ENCODE assay signal across 27 mouse cellular contexts in the genomic region with DNA sequence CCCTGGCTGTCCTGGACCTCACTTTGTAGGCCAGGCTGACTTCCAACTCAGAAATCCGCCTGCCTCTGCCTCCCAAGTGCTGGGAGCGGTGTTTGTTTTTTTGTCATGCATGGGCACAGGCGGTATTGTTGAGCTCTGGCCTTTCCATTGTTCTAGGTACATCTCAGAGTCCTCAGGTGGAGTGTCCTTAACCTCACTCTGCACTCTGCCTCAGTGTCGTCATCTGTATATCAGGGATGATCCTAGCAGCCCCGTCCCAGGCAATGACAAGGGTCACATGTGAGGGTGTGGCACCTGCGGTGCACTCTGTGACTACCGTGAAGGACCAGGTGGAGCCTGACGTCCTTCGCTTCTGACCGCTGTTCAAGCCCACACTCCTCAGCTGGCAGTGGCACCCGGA. TPM values are rescaled to one million over a fixed set of nuclear protein-coding genes. Genes with fewer than 3 reads are reported as not detected.
"Had no signal": no experiment of that assay in that cellular context is flagged by ENCODE, and none has a peak within 500 bp of the region (broad histone marks: within the 10 kb centered on the region; RNA-seq: fewer than 3 reads in every experiment).

No protein-coding gene starts in this region.

- H3K27me3 ChIP-seq: lung, embryonic 15.5 days; midbrain, embryonic 13.5 days; midbrain, embryonic 15.5 days; neural tube, embryonic 13.5 days; neural tube, embryonic 15.5 days had no signal

- DNase-seq: liver, postnatal 0 days; lung, adult 2 months; lung, postnatal 14 days; lung, postnatal 36 days; retina, postnatal 1 day; right cerebral cortex, adult 18-20 months; right cerebral cortex, postnatal 25 days; right cerebral cortex, postnatal 4 days; thymus, adult 18-20 months; thymus, postnatal 14 days; thymus, postnatal 36 days had no signal

- H3K9ac ChIP-seq: liver, postnatal 0 days; lung, embryonic 15.5 days; midbrain, embryonic 13.5 days; midbrain, embryonic 15.5 days; neural tube, embryonic 13.5 days; neural tube, embryonic 15.5 days had no signal

- H3K36me3 ChIP-seq: lung, embryonic 15.5 days; midbrain, embryonic 15.5 days; neural tube, embryonic 13.5 days; neural tube, embryonic 15.5 days had no signal

- H3K4me3 ChIP-seq: lung, embryonic 15.5 days; megakaryocyte, embryonic 14.5 days; midbrain, embryonic 13.5 days; midbrain, embryonic 15.5 days; myocyte; neural tube, embryonic 13.5 days; neural tube, embryonic 15.5 days had no signal

- H3K27ac ChIP-seq: lung, embryonic 15.5 days; macrophage; midbrain, embryonic 13.5 days; midbrain, embryonic 15.5 days; neural tube, embryonic 13.5 days; neural tube, embryonic 15.5 days had no signal

RNA-seq across cellular contexts. Expression of gene Gm21969, which starts 24.4 kb away (rescaled TPM):
- total RNA-seq: megakaryocyte progenitor cell, adult 5-6 weeks had no signal
- polyA plus RNA-seq: lung, adult 2 months; lung, embryonic 15.5 days; lung, postnatal 0 days; macrophage; midbrain, embryonic 11.5 days; midbrain, embryonic 13.5 days; midbrain, embryonic 15.5 days; neural tube, embryonic 11.5 days; neural tube, embryonic 13.5 days; neural tube, embryonic 15.5 days; stomach, embryonic 14.5 days; stomach, embryonic 16.5 days; thymus, postnatal 0 days had no signal

RNA-seq across cellular contexts. Expression of gene Tas1r2, which starts 26.0 kb away (rescaled TPM):
- total RNA-seq: megakaryocyte progenitor cell, adult 5-6 weeks had no signal
- polyA plus RNA-seq: liver, postnatal 0 days; lung, embryonic 15.5 days; lung, postnatal 0 days; macrophage; midbrain, embryonic 11.5 days; midbrain, embryonic 13.5 days; midbrain, embryonic 15.5 days; neural tube, embryonic 11.5 days; neural tube, embryonic 13.5 days; neural tube, embryonic 15.5 days; spleen, adult 2 months; stomach, embryonic 14.5 days; stomach, embryonic 16.5 days; thymus, postnatal 0 days had no signal
